Mouse (Mus musculus) kidney, embryonic 16.5 days (tissue): ENCODE measurements at regions not wholly inside any gene's neighbourhood (a gene's known extent, or its start where the extent isn't known, plus 50 kb on each side); places are given as distances from the start of the nearest gene placed in this dataset.

Source experiments
- ATAC-seq: fragments of 200-750 bp; cut with Nextera tagmentation; 2 replicates; pipeline ENCODE4 v1.8.0; 2017; ENCODE audit warnings: moderate TSS enrichment; ENCODE audit not compliant: low FRiP score, low TSS enrichment
- H3K27ac ChIP-seq: fragments of 300-500 bp; sonication (generic); 2 replicates; pipeline ENCODE4 v1.5.1; 2014; ENCODE audit warnings: low read length
- H3K27me3 ChIP-seq: fragments of 300-500 bp; sonication (generic); 2 replicates; pipeline ENCODE4 v1.6.1; 2014; ENCODE audit warnings: low read length, control low read depth, mixed read lengths; ENCODE audit not compliant: insufficient read depth
- H3K36me3 ChIP-seq: fragments of 300-500 bp; sonication (generic); 2 replicates; pipeline ENCODE4 v1.6.1; 2014; ENCODE audit warnings: low read length, control low read depth, mixed read lengths; ENCODE audit not compliant: insufficient read depth
- H3K4me1 ChIP-seq: fragments of 300-500 bp; sonication (generic); 2 replicates; pipeline ENCODE4 v1.6.1; 2014; ENCODE audit warnings: low read length, control low read depth, mixed read lengths; ENCODE audit not compliant: insufficient read depth
- H3K4me2 ChIP-seq: fragments of 300-500 bp; sonication (generic); replicated peaks from 2 replicates; pipeline ENCODE4 v1.6.1; 2014; ENCODE audit warnings: low read depth, low read length
- H3K4me3 ChIP-seq: fragments of 300-500 bp; sonication (generic); 2 replicates; pipeline ENCODE4 v1.5.1; 2014; ENCODE audit warnings: mild to moderate bottlenecking, low read length
- H3K9ac ChIP-seq: fragments of 300-500 bp; sonication (generic); replicated peaks from 2 replicates; pipeline ENCODE4 v1.6.1; 2014; ENCODE audit warnings: low read length
- H3K9me3 ChIP-seq: fragments of 300-500 bp; sonication (generic); 2 replicates; pipeline ENCODE4 v1.6.1; 2016; ENCODE audit warnings: low read length, control low read depth
- WGBS: fragments of 180-500 bp; shearing (Covaris S2); extraction: QIAGEN DNeasy Blood & Tissue Kit; methylation state at CpG from one replicate; pipeline ENCODE4 v1.1.7; 2014; 5-methylcytosine and 5-hydroxymethylcytosine counted together

DNA sequence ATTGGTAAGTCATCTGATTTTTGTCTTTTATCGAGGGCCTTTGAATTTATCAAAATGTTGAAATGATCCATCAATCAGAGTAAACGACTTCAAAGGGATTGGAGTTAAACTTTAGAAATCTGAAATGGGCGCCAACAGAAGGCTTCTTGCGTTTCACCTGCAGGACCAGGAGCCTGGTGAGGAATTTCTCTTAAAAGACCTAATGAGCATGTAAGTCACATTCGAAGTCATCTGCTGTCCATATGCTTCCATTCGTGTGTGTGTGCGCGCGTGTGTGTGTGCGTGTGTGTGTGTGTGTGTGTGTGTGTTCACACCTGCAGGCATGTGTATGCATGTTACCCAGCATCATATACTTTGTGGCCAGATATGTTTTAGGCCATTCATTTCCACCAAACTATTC is 155.7 kb downstream of the Setd4 start:
- ATAC-seq = no peak
- Histone ChIP-seq H3K4me3 (no peak overlapping the region), H3K4me1 (peaks cover 5% of the 10 kb centered on the region; the same call in 1 of the 2 replicates), H3K27me3 (peaks cover 2% of the 10 kb centered on the region; the same call in 1 of the 2 replicates), H3K9me3 (peaks cover 5% of the 10 kb centered on the region; the same call in 1 of the 2 replicates), H3K36me3 (no peaks in the 10 kb centered on the region), H3K4me2 (no peak overlapping the region), H3K9ac (no peak overlapping the region), H3K27ac (no peak overlapping the region)
- WGBS = 88% methylated on average over 10 of the region's 10 CpGs

DNA sequence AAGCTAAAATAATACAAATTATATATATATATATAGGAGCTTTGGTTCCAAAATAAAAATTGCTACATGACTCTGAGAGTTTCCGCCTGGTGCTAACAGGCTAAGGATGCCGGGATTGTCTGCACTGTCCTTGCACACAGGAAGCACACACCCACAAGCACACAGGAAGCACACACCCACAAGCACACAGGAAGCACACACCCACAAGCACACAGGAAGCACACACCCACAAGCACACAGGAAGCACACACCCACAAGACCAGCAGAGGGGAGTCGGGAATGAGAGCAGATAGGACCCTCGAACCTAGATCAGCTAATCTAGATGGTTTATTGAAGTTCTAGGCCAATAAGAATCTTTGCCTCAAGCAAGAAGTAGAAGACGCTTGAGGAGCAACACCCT is 156.9 kb downstream of the Setd4 start:
- Histone ChIP-seq H3K9ac (no peak overlapping the region), H3K4me3 (no peak overlapping the region), H3K4me1 (peaks cover 13% of the 10 kb centered on the region; the same call in 1 of the 2 replicates), H3K36me3 (no peaks in the 10 kb centered on the region), H3K27me3 (no peaks in the 10 kb centered on the region), H3K9me3 (peaks cover 5% of the 10 kb centered on the region; the same call in 1 of the 2 replicates), H3K4me2 (no peak overlapping the region), H3K27ac (no peak overlapping the region)
- WGBS = 89% methylated on average over 5 of the region's 5 CpGs
- ATAC-seq = no peak

DNA sequence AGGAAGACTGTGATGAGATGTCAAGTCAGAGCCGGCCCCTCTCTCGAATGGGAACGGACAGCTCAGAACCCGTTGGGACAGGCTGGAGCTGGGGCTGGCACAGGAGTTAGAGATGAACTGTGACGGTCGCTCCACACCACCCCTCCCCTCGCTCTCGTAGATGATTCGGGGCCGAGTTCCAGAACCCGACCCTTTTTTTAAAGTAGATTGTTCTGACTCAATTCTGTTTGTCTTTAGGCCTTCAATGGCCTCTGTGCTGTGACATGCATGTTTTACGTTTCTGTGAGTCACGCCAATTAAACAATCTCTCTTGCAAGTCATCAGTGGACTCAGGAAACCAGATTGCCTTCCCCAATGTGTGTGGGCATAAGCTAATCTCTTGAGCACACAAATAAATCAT is 157.7 kb downstream of the Setd4 start:
- Histone ChIP-seq H3K27ac (no peak overlapping the region), H3K4me2 (no peak overlapping the region), H3K36me3 (no peaks in the 10 kb centered on the region), H3K9ac (no peak overlapping the region), H3K4me3 (no peak overlapping the region), H3K9me3 (peaks cover 5% of the 10 kb centered on the region; the same call in 1 of the 2 replicates), H3K4me1 (peaks cover 13% of the 10 kb centered on the region; the same call in 1 of the 2 replicates), H3K27me3 (no peaks in the 10 kb centered on the region)
- no peak for ATAC-seq
- 61% methylated on average over 13 of the region's 13 CpGs for WGBS

DNA sequence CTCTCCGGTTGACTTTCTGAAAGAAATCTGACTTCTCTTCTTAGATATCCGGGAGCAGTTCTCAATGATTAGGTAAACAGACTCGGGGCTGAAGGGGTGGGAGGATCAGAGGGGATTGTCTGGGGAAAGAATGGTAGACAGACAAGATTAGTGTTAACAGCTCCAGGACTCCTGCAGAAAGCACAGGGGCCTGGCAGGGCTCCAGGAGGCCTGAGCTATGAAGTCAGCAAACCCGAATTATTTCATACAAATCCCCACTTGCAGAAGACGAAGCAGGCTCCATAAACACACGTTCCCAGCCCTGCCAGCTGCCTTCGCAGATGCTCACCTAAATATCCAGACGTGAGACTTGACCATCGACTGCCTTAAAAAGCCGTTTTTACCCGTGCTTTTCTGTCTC is 161.0 kb downstream of the Setd4 start:
- Histone ChIP-seq H3K4me2 (no peak overlapping the region), H3K9me3 (peaks cover 5% of the 10 kb centered on the region; the same call in 1 of the 2 replicates), H3K4me1 (0 out of 2 replicates have a peak, but pooled peaks cover 13% of the 10 kb centered on the region), H3K27me3 (peaks cover 4% of the 10 kb centered on the region; the same call in 1 of the 2 replicates), H3K4me3 (no peak overlapping the region), H3K27ac (no peak overlapping the region), H3K36me3 (no peaks in the 10 kb centered on the region), H3K9ac (no peak overlapping the region)
- ATAC-seq = no peak
- 30% methylated on average over 11 of the region's 11 CpGs for WGBS

DNA sequence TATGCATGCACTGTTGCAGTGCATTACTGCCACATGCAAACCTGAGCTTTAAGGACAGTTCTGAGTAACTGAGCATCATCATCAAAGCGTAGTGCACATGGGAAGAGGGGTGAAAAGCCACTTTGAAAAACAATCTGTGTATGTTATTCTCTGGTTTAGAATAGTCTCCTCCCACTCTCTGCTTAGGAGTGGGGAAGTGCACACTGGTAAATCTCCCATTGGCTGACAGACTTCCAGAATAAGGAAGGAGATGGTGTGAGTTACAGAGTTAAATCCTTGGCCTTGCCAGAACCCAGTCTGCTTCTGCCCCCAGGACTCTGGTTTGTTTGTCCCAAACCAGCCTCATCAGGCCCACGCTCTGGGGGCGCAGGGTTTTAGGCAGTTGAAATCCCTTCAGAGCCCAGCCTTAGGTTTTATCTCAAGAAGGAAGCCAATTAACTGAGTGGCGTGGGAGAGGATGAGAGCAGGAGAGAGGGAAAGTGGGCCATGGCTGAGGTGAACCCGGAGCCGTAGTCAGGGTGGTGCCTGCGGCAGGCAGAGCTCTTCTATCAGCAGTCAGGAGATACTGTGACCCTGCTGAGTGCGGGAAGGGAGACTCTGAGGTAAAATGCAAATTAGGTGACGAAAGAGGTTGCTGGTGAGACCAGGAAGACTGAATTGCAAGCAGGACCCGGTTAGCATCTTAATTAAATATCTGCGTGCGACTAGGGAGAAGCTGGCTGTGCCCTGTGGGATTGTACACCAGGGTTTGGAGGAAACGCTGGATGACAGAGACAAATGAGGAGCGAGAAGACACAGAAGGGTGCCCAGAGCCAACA is 166.0 kb downstream of the Setd4 start:
- H3K27me3 ChIP-seq = peaks cover 4% of the 10 kb centered on the region; the same call in 1 of the 2 replicates
- H3K27ac ChIP-seq = no peak overlapping the region
- H3K4me1 ChIP-seq = 0 out of 2 replicates have a peak, but pooled peaks cover 14% of the 10 kb centered on the region
- H3K9ac ChIP-seq = no peak overlapping the region
- H3K4me3 ChIP-seq = no peak overlapping the region
- H3K4me2 ChIP-seq = peak overlapping the region; percentile 22; the same call in 1 of the 2 replicates
- no peak for ATAC-seq
- no peaks in the 10 kb centered on the region for H3K9me3 ChIP-seq
- WGBS = 18% methylated on average over 14 of the region's 14 CpGs
- H3K36me3 ChIP-seq = no peaks in the 10 kb centered on the region

DNA sequence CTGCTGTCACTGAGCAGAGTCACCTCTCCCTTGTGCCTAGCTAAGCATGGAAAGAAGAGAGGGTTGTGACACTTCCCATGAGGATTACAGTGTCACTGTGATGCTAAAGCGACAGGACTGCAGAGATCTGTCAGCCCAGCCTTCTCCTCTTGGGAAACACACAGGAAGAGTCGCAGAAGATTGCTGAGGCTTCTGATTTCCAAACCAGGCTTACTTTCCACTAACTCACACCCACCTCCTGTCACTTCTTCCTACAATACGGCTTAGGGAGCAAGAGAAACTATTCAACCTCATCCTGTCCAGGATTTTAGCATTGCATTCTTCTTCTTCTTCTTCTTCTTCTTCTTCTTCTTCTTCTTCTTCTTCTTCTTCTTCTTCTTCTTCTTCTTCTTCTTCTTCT is 167.1 kb downstream of the Setd4 start:
- Histone ChIP-seq H3K4me3 (no peak overlapping the region), H3K27me3 (peaks cover 4% of the 10 kb centered on the region; the same call in 1 of the 2 replicates), H3K36me3 (no peaks in the 10 kb centered on the region), H3K4me2 (no peak overlapping the region), H3K9ac (no peak overlapping the region), H3K9me3 (no peaks in the 10 kb centered on the region), H3K27ac (no peak overlapping the region), H3K4me1 (0 out of 2 replicates have a peak, but pooled peaks cover 9% of the 10 kb centered on the region)
- no peak for ATAC-seq
- 45% methylated on average over 3 of the region's 3 CpGs for WGBS

DNA sequence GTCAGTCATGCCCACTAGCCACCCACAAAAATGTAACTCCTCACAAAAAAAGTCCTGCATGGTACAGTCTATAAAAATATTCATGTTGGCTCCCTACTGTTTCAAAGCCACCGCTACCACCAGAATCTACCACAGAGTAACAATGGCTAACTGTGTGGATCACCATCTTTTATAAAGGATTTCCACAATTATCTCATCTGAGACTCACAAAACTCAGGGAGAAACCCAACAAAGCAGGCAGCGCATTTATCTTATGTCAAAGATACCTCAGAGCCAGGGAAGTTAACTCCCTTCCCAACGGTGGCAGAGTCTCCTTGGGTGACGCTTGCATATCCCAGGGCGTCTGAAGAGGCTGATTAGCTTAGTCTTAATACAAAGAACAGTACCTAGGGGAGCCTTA is 172.5 kb downstream of the Setd4 start:
- H3K9ac ChIP-seq = no peak overlapping the region
- H3K4me3 ChIP-seq = no peak overlapping the region
- H3K27me3 ChIP-seq = no peaks in the 10 kb centered on the region
- H3K4me2 ChIP-seq = no peak overlapping the region
- H3K4me1 ChIP-seq = peaks cover 4% of the 10 kb centered on the region; the same call in 1 of the 2 replicates
- 79% methylated on average over 5 of the region's 5 CpGs for WGBS
- no peak overlapping the region for H3K27ac ChIP-seq
- H3K36me3 ChIP-seq = no peaks in the 10 kb centered on the region
- no peak for ATAC-seq
- no peaks in the 10 kb centered on the region for H3K9me3 ChIP-seq

DNA sequence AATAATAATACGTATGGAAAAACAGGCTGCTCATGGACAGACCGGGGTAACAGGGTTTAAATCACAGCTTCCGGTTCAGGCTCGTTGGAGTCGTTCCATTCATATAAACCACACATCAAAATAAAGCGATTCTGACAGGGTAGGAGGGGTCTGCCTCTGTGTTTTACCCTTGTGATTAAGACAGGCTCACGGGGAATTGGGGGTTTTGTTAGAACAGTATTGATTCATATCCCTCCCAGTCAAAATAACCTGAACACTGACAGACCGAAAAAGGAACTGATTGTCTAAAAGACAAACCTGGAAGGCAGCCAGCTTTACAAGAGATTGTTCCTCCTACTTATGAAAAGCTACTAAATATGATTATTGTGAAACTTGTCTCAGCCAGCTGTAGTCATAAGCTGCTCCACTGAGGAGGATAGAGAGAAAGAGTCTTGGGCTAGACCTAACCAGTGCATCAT is 174.5 kb downstream of the Setd4 start:
- Histone ChIP-seq H3K4me1 (no peaks in the 10 kb centered on the region; the same call in 1 of the 2 replicates), H3K4me3 (no peak overlapping the region), H3K36me3 (no peaks in the 10 kb centered on the region), H3K27ac (no peak overlapping the region), H3K4me2 (no peak overlapping the region), H3K9me3 (no peaks in the 10 kb centered on the region), H3K27me3 (no peaks in the 10 kb centered on the region), H3K9ac (no peak overlapping the region)
- WGBS = 62% methylated on average over 8 of the region's 8 CpGs
- ATAC-seq = no peak

DNA sequence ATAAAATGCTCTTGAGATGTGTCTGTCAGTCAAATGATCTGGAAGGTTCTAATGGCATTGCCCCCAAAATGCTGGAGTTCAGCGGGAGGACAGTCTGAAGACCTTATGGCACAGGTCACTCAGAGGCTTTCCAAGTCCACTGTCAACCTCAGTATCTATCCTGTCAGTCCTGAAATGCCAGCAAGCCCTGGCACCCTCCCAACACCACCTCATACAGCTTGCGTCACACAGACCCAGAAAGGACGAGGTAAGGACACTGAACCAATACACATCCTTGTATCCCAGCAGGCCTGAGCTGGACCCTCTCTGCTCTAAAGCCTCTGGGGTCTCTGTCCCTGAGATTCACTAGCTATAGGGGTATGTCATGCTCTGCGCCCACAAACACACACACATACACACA is 176.6 kb downstream of the Setd4 start:
- Histone ChIP-seq H3K4me3 (no peak overlapping the region), H3K9ac (no peak overlapping the region)
- 90% methylated on average over 4 of the region's 4 CpGs for WGBS

DNA sequence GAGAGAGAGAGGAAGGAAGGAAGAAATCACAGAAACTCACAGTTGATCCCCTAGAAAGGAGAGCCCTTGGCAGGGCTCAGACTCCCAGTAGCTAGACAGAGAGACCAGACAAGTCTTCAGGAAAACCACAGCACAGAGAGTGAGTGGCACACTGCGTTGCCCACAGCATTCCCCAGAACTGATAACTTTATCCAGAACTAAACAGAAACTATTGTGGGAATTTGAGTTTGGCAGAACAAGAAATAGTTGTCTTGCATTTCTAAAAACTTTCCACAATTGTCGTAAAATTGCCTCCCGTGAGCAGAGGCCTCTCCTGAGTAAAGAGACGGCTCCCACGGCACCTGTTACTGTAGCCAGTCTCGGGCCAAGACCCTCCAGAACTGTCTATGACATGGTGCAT is 178.1 kb downstream of the Setd4 start:
- no peak overlapping the region for H3K9ac ChIP-seq
- no peak overlapping the region for H3K4me3 ChIP-seq
- no peaks in the 10 kb centered on the region for H3K36me3 ChIP-seq
- H3K27me3 ChIP-seq = peaks cover 11% of the 10 kb centered on the region; the same call in 1 of the 2 replicates
- no peaks in the 10 kb centered on the region for H3K9me3 ChIP-seq
- no peak for ATAC-seq
- H3K27ac ChIP-seq = no peak overlapping the region
- WGBS = 61% methylated on average over 6 of the region's 6 CpGs
- no peak overlapping the region for H3K4me2 ChIP-seq
- no peaks in the 10 kb centered on the region; the same call in 1 of the 2 replicates for H3K4me1 ChIP-seq

More for the DNA sequence above, 176.6 kb downstream of the Setd4 start:
- no peaks in the 10 kb centered on the region for H3K36me3 ChIP-seq
- H3K4me1 ChIP-seq = no peaks in the 10 kb centered on the region; the same call in 1 of the 2 replicates
- H3K4me2 ChIP-seq = no peak overlapping the region
- H3K9me3 ChIP-seq = no peaks in the 10 kb centered on the region
- no peak overlapping the region for H3K27ac ChIP-seq
- H3K27me3 ChIP-seq = peaks cover 11% of the 10 kb centered on the region; the same call in 1 of the 2 replicates
- ATAC-seq = no peak
